Mouse (Mus musculus) spleen, adult 18-20 months (tissue): ENCODE data around the gene Sstr4.

Source experiments
- DNase-seq, 2 experiments: peaks; one replicate each; pipeline ENCODE4 v3.0.0; 2022; ENCODE audit warnings: mixed read lengths in 2 of 2

Gene Sstr4

DNA sequence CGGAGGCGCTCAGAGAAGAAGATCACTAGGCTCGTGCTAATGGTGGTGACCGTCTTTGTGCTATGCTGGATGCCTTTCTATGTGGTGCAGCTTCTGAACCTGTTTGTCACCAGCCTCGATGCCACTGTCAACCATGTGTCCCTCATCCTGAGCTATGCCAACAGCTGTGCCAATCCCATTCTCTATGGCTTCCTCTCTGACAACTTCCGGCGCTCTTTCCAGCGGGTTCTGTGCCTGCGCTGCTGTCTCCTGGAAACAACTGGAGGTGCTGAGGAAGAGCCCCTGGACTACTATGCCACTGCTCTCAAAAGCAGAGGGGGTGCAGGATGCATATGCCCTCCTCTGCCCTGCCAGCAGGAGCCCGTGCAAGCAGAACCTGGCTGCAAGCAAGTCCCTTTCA is 1.1 kb downstream of the Sstr4 start:
- no peak for DNase-seq

DNA sequence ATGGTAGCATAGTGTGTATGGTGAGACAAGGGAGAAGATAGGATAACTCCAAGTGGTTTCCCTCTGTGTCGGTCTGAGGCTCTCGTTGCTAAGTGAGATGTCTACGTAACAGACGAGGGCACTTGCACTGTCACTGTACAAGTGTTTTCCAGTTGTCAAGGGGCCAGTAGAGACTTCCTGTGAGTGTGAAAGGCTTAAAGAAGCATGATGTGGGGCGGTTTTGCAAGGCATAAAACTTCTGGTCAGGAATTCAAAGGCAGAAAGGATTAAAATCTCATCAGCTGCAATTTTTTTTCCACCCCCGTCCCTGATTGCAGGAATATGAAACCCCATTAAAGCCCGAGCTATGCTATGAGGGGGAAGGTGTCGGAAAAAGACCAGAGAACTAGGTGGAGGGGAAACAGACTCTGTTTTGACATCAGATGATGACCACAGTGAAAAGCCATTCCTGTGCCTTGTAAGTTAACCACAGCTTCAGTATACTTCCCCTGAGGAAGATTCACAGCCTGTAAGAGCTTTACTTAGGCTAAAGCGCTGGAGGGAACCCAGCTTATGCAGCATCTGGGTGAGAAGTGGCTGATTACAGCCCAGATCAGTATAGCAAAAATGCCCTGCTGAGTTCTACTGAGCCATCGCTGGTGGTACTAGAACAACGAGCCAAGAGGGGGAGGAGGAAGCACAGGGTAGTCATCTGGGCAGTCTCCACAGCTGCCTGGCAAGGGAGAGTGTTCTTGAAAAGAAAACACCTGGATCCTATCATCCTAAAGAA is 2.1 kb downstream of the Sstr4 start:
- DNase-seq: no peak

DNA sequence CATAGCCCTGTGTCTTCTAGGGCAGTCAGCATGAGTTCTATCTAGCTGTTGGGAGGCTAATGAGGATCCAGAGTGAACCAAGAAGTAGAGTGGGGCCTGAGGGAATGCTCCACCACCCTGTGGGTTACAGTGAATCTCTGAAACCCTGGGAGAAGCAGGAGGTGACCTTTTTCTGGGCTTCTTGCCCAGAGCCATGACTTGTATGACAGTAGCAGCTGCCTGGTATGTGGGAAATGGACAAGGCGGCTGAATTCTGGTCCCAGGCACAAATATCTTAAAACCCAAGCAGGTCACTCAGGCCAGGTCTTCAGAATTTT is 2.6 kb downstream of the Sstr4 start:
- DNase-seq: no peak

DNA sequence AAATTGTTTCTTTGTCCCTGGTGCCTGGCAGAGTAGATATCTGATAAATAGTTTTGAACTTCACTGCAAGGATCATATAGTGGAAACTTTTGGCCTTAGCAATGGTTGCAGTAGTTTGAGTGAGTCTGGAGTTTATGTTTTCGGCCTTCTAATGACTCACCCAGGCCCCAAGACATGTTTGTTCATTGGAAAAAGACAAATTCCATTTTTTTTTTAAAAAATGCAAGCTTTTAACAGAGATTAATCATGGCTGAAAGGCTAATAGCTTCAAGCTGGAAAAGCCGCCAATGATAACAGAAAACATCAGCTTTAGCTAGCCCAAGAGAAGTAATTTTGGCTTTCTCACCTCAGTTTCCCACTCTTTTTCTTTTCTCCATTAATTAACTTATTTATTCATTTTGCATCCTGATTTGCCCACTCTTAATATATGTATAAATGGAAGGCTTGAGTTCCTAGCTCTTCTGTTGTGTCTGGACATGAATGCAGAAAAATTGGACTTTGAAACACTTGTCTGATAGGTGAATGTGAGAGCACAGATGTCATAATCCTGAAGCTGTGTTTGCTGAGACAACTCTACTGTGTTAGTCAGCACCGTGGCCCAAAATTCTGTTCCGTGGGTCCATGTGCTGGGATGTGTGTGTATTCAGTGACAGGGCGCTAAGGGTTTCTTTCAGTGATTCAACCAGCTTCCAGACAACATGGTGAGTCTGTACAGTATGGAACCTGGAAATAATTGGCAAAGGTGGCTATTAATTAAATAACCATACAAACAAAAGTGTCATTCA is 3.9 kb downstream of the Sstr4 start:
- no peak for DNase-seq

DNA sequence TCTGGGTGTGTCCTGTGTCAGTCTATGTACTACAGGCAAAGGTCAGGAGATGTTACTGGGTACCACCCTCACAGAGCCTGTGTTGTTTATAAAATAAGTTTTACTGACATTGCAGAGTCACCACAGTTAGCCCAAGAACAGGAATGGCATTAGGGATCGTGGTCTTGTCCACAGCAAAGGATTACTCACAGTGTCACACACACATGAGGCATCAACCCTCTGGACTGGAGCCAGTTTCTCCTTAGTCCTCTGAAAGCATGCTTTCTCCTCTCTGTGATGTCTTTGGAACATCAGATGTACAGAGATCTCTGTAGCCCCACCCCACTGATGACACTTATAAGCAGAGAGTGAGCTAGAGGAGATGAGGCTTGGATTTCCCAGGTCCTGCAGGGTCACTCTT is 7.1 kb downstream of the Sstr4 start:
- no peak for DNase-seq

DNA sequence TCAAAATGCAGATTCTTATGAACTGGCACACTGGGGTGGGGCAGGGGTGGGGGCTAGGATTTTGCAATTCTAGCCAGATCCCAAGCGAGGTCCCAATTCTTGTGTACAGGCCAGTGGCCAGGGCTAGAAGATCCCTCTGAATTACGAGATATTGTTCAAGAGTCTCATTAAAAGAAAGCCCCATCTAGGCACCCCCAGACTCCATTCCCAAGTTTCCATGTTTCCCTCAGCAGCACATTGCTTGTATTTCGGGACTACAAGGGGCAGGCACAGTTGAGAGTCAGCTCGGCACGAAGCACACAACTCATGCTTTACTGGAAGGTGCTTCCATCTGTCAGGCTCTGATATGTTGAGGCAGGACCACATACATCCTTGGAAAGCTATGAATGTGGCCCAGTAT is 9.8 kb downstream of the Sstr4 start:
- DNase-seq: no peak

DNA sequence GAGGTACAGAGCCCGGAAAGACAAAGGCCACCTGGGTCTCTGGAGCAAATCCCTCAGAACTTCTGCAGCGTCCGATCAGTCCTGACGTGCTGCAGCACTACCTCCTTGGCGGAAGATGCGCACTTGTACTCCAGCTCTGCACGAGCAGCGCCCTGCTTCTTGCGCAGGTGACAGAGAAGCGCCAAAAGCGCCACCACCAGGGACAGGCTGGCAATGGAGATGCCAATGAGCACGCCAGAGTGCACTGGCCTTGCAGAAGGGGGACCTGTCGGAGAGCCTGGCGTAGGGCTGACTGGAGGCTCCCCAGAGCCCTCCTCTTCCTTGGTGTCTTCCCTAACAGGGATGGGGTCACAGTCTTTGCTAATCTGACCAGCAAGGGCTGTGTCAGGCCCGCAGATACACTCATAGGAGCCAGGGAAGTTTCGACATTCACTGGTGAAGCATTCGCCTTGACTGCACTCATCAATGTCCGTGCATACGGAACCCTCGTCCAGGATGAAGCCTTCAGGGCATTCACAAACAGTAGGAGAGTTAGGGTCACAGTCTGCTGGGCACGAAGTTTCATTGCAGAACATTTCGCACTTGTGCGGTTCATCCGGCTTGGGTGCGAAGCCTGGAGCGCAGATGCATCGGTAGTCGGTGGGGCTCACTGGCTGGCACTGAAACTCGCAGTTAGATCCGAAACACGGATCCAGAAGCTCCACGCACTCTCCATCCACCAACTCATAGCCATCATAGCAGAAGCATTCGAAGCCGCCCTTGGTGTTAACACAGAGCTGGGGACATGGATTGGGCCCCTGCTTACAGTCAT is 11.2 kb downstream of the Sstr4 start:
- DNase-seq: peak; percentile 38 to 49

DNA sequence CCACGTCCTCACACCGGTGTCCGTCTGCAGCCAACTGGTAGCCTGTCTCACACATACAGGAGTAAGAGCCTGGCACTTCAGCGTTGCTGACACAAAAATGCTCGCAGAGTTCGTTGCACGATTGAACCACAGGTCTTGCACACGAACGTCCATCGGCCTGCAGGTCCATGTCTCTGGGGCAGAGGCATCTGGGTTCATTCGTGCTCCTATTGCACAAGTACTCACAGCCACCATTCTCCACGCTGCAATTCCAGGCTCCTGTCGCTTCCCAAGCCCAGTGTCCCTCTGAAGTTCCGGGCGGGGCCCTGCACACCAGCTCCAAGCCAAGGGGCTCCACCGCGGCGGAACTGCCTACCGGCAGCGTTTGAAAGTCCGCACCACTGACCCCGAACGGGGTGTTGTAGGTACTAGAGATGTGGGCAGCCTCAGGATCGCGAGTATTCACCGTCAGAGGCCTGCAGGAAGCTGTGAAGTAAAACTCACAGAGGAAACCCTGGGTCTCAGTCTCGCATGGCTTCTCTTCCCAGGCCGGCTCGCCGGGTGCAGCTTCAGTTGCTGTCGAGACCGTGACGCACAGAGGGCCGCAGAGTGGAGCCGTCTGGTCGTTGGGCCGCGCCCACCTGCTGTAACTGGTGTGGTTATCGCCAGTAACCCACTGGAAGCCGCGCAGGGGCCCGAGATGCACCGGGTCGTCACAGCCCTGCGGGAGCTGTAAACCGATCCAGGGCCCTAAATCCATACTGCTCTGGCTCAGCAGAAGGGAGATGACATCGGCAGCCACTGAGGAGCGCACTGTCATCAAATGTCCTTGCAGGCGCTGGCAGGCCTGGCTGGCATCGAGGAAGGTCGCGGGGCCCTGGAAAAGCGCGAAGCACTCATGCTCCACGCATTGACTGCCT is 12.1 kb downstream of the Sstr4 start:
- DNase-seq: peak; percentile 34 to 40

DNA sequence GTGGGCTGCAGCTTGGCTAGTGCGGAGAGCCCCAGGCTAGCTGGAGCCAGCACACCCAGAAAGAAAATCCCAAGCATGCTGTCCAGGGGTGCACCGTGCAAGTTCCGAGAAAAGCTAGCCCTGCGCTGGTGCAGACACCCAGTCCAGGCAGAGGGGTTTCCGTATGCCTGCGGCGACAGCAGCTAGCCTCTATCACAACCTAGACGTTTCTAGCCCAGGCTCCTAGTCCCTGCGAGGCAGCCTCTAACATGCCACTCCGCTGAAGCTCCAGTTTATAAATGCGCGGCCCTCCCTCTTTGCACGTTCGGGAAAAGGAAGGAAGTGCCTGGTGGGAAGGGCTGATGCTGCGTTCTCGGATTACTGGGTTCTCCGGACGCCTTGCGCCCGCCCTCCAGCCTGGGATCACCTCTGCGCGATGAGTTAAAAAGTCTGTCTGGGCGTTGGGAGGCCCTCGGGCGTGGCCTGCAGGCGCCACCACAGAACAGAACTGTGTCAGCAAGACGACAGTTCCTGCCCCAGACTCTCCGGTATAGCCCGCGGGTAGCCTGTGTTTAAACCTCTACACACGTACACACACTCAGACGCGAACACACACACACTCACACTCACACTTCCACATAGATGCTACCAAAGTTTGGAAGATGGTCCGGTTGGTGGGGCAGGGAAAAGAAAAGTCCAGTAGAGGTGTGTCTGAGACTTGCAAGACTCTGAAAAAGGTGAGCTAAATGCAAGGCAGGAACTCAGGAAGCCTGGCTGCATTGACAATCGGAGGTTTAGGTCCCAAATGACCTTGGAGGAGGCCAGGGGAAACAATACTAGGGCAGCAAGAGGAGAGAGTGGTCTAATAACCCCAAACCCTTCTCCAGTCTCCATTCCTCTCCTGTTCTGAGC is 13.0 kb downstream of the Sstr4 start, which contains the start of gene Thbd:
Gene Thbd (minus strand): TSS at position 319 of the 891 bp plus-strand sequence.
- peak; percentile 40 to 50 for DNase-seq

DNA sequence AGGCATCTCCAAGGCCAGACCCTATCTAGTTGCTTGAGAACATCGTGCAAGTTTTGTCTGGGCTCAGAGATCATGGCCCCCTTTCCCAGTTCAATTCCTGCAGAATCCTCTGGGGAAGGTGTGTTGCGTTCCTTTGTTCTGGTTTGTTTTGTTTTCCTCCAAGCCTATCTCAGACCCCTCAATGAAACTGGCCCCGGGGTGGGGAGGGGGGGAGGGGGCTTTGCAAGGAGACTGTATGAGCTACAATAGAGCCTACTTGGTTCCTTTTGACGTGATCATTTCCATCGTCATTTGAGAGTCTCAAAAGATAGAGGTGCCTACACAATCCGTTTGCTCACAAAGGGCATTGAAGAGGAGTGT is 13.6 kb downstream of the Sstr4 start:
- DNase-seq: no peak

DNA sequence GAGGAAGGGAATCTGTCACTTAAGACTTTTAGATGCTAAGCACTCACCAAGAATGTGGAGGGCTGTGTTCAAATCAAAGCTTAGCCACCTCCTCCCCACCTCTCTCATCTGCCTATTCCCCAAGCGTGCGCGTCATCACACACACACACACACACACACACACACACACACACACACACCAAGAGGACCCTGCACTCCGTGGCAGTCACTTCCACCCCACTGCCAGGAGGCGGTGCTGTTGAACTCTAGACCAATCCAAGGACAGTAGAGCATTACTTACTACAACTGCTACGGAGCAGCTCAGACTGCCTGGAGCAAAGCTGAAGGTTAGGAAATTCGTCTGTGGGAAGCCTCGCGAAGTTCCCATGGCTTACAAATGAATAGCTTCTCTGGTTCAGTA is 14.0 kb downstream of the Sstr4 start:
- peak; percentile 70 to 73 for DNase-seq

DNA sequence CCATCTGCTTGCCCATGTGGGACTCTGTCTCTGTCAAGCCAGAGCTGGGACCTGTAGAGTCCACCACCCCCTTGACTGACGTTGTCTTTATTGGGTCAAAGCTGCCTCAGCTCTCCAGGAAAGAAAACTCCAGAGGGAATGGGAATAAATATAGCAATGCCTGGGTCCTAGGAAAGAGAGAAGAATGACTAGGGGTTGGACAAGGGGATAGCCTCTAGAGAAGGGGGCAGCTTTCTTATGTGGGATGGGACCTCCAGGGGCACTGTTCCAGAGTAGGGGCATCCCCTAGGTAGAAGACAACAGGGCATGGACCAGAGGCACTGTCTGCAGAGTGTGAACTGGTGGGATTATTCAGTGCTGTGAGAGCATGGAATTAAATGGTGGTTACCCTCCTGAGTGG is 14.7 kb downstream of the Sstr4 start:
- DNase-seq: no peak

DNA sequence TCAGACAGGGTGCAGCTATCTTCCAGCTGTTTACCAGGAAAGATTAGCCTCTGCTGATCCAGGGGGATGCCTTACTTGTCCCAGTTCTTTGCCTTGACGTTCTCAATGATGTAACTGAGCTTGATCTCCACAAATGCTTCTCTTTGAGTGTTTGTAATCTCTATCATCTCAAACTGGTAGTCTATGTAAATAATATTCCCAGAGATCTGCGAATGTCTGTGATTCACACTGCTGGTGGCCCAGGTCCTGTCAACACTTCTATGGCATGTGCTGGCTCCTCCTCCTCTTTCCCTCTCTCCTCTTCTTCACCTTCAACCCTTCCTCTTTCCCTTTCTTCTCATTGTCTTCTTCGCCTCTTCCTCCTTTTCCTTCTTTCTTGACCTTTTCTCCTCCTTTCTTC is 24.0 kb downstream of the Sstr4 start:
- DNase-seq: no peak

DNA sequence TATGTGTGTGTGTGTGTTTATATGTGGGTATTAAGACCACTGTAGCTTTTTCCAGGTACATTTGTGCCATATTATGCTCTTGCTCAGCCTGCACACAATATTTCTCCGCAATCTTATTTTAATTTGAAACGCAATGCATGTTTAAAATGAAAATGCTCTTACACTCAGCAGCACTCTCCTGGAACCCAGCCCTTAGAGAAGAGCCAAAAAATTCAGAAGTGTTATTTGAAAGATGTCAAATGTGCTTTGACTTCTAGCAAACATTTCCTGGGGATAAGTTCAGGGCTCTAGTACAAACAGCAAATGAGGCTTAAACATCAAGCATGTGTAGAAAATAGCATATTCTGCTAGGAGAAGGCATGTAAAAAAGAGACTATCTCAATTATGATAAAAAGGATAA is 24.6 kb downstream of the Sstr4 start:
- no peak for DNase-seq

DNA sequence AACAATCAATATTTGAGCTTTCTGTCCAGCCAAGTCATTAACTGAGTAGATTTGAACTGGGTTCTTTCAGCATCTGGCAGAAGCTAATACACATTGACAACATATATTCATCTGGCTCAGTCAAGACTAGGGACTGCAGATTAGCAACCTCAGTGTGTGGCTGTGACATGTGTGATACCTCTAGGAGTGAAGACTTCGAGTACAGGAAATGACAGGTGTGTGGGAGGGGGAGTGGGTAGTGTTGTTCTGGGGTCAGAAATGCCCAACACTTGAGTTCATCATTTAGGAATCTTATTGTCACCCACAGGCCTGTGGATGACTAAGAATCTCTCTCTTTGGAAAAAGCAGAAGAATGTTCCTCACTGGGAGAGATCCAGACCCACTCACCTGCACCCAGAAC is 26.0 kb downstream of the Sstr4 start:
- no peak for DNase-seq

DNA sequence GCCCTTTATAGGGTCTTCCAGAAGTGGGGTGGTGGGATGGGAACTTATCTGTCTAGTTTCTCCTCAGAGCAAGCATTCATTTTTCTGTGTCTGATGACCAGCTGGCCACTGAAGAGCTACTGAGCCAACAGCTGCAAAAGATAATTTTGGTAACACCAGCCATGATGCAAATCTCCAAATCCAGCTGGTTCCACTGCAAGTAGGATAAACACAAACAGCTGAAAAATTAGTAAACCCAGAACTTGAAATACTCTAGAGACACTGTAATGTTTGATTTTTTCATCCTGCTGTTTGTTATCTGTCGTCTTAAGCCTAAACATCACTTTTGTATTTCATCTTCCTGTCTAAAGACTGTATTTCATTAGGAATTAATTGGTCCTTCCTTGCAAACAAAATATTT is 26.6 kb downstream of the Sstr4 start:
- DNase-seq: no peak

DNA sequence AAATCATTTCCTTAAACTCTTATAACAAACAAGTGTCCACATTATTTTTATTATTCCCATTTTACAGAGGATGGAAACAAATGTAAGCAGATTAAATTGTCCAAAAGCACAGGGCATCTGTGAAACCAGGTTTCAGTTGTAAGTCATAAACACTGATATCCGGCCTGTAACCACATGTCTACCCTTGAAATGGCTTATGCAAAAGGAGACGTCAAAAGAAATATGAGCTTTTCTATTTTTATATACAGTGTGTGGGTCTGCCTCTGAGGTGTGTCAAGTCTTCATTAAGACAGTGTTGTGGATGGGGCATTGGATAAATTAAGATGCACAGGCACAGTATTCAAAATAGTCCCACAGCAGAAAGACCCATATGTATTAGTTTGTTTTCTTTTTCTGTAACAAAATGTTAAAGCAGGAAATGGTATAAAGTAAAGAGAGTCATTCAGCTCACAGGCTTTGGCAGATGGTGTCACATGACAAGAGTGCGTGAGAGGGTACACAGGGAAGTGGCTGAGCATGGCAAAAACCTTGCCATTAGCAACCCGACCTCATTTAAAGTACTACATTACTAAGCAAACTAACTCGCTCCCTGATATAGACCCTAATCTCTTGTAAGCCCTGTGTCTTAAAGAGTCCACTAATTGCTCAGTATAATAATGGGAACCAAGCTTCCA is 30.7 kb downstream of the Sstr4 start:
- DNase-seq: no peak

DNA sequence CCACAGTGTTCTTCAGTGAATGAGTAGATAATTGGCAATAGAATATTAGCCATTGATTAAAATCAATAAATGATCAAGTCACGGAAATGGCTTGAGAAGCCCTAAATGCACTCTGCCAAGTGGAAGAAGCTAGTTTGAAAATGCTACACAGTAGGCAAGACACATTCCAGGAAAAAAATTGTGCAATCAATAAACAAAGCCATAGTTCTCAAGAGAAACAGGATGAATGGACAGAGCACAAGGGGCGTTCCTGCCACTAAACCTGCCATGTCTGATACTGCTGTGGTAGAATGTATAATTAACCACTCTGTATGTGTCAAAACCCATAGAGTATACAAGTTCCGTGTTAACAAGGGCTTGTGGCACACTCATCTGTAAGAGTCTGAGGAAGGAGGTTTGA is 32.4 kb downstream of the Sstr4 start:
- no peak for DNase-seq

DNA sequence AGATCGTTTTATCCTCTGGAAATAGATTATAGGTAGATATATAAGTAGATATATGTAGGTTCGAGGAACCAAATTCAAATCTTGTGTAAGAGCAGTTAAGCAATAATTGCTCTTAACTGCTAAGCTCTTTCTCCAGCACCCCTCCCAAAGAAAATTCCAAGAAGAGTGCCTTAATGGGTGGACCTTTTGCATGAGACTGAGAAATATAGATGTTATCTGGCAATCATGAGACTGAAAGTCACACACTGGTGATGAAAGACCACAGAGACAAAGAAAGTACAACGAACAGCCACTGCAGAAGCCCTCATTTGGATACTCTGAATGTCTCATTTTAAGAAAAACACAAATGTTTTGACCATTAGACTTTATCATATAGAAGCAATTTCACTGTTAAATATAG is 33.4 kb downstream of the Sstr4 start:
- DNase-seq: no peak

DNA sequence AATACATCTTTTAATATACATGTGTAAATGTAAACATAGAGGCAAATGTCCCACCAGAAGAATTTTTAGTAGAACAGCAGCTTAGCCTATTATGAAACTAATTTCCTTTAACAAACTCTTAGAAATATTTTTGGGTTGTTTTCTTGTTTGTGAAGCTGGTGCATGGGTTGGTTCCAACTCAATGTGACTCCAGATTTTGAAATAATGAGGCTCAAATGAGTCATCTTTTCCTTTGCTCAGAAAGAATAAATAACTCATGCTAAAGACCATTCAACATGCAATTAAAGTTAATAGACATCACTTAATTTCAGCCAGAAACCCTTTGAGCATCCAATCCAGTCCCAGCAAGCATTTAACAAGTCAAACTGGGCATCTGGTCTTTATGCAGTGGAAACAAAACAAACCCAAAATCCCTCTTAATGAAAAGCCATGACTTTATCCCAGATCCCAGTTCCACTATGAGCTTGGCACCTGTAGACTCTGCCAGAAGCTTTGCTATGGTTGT is 33.9 kb downstream of the Sstr4 start:
- DNase-seq: no peak

DNA sequence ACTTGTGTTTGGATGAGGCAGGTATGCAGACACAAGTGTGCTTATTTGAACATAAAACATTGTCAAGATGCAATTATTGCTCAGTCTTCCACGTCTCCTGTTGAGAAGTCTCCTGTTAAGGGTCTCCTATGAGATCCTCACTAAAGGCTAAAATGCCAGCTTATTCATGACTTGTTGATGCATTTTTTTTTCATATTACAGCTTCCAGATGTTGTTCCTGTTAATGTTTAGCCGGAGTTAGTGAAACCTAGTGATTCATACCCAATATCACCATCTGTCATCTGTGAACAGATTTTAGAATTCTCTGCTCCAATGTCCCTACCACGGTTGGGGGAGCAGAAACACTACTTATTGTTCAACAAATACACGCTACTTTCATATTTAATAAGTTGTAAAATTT is 35.8 kb downstream of the Sstr4 start:
- DNase-seq: no peak
